Mouse (Mus musculus) forebrain, embryonic 13.5 days (tissue): Measurements from ENCODE around the gene Il6ra. TPM values are rescaled to one million over a fixed set of nuclear protein-coding genes. Genes with fewer than 3 reads are reported as not detected.

Source experiments
- ATAC-seq: fragments of 200-750 bp; cut with Nextera tagmentation; 2 replicates; pipeline ENCODE4 v1.8.0; 2017
- H3K27ac ChIP-seq: fragments of 300-500 bp; sonication (generic); 2 replicates; pipeline ENCODE4 v1.5.1; 2015; ENCODE audit warnings: inconsistent platforms, mild to moderate bottlenecking, moderate library complexity
- H3K27me3 ChIP-seq: fragments of 300-500 bp; sonication (generic); 2 replicates; pipeline ENCODE4 v1.6.1; 2015; ENCODE audit warnings: mild to moderate bottlenecking, inconsistent platforms
- H3K36me3 ChIP-seq: fragments of 300-500 bp; sonication (generic); 2 replicates; pipeline ENCODE4 v1.6.1; 2015; ENCODE audit warnings: mild to moderate bottlenecking, inconsistent platforms; ENCODE audit not compliant: poor library complexity, severe bottlenecking
- H3K4me1 ChIP-seq: fragments of 300-500 bp; sonication (generic); 2 replicates; pipeline ENCODE4 v1.6.1; 2015; ENCODE audit warnings: inconsistent platforms
- H3K4me2 ChIP-seq: fragments of 300-500 bp; sonication (generic); 2 replicates; pipeline ENCODE4 v1.6.1; 2015; ENCODE audit warnings: inconsistent platforms, mild to moderate bottlenecking, moderate library complexity
- H3K4me3 ChIP-seq: fragments of 300-500 bp; sonication (generic); 2 replicates; pipeline ENCODE4 v1.5.1; 2015; ENCODE audit warnings: mild to moderate bottlenecking, inconsistent platforms
- H3K9ac ChIP-seq: fragments of 300-500 bp; sonication (generic); 2 replicates; pipeline ENCODE4 v1.6.1; 2015; ENCODE audit warnings: mild to moderate bottlenecking, inconsistent platforms
- H3K9me3 ChIP-seq: fragments of 300-500 bp; sonication (generic); replicated peaks from 2 replicates; pipeline ENCODE4 v1.6.1; 2016; ENCODE audit warnings: inconsistent platforms
- WGBS: fragments of 180-500 bp; shearing (Covaris S2); methylation state at CpG from one replicate; pipeline ENCODE4 v1.1.7; 2015; 5-methylcytosine and 5-hydroxymethylcytosine counted together
- polyA plus RNA-seq: library from polyadenylated mRNA; unstranded; fragments of >200 nt; fragmentation: Nextera tagmentation; extraction: Ambion mirVana; gene quantifications from 2 replicates; pipeline ENCODE4 v1.2.1, GENCODE M21; 2015

The Il6ra gene
- polyA plus RNA-seq, 1 experiment from 2014 or later, result 0.36 TPM

GRCm38 (mm10) chr3:89942894-89943293 is 29.9 kb upstream of the Il6ra start:
- no peak overlapping the region for H3K9ac ChIP-seq
- 87% methylated on average over 9 of the region's 9 CpGs for WGBS
- no peak for ATAC-seq

GRCm38 (mm10) chr3:89936495-89936894 is 23.5 kb upstream of the Il6ra start:
- Histone ChIP-seq H3K9ac (no peak overlapping the region), H3K36me3 (peaks cover 50% of the 10 kb centered on the region), H3K4me2 (no peak overlapping the region), H3K4me1 (no peaks in the 10 kb centered on the region), H3K27me3 (no peaks in the 10 kb centered on the region), H3K9me3 (peaks cover 6% of the 10 kb centered on the region; the same call in 1 of the 2 replicates), H3K4me3 (no peak overlapping the region), H3K27ac (no peak overlapping the region)
- 96% methylated on average over 3 of the region's 3 CpGs for WGBS
- ATAC-seq, result no peak

More at GRCm38 (mm10) chr3:89942894-89943293, 29.9 kb upstream of the Il6ra start:
- Histone ChIP-seq H3K9me3 (no peaks in the 10 kb centered on the region), H3K27ac (no peak overlapping the region), H3K4me3 (no peak overlapping the region), H3K4me1 (0 out of 2 replicates have a peak, but pooled peaks cover 3% of the 10 kb centered on the region), H3K27me3 (no peaks in the 10 kb centered on the region), H3K4me2 (no peak overlapping the region), H3K36me3 (peaks cover 97% of the 10 kb centered on the region)

- peaks cover 6% of the 10 kb centered on the region; the same call in 1 of the 2 replicates for H3K9me3 ChIP-seq
- H3K4me2 ChIP-seq, result no peak overlapping the region
- H3K27me3 ChIP-seq, result no peaks in the 10 kb centered on the region
- H3K4me3 ChIP-seq, result no peak overlapping the region
- 90% methylated on average over 2 of the region's 2 CpGs for WGBS
- no peak overlapping the region for H3K27ac ChIP-seq
- no peak for ATAC-seq
- H3K9ac ChIP-seq, result no peak overlapping the region
- H3K4me1 ChIP-seq, result no peaks in the 10 kb centered on the region
- H3K36me3 ChIP-seq, result peaks cover 17% of the 10 kb centered on the region
Measured at GRCm38 (mm10) chr3:89932925-89933324, 19.9 kb upstream of the Il6ra start.

- 81% methylated on average over 4 of the region's 4 CpGs for WGBS
- Histone ChIP-seq H3K27ac (no peak overlapping the region), H3K4me1 (no peaks in the 10 kb centered on the region), H3K9ac (no peak overlapping the region), H3K9me3 (peaks cover 4% of the 10 kb centered on the region; the same call in 1 of the 2 replicates), H3K4me3 (no peak overlapping the region), H3K4me2 (no peak overlapping the region), H3K36me3 (no peaks in the 10 kb centered on the region; the same call in 1 of the 2 replicates), H3K27me3 (no peaks in the 10 kb centered on the region)
- no peak for ATAC-seq
Measured at GRCm38 (mm10) chr3:89928956-89929355, 16.0 kb upstream of the Il6ra start.

GRCm38 (mm10) chr3:89926440-89926839 is 13.4 kb upstream of the Il6ra start:
- WGBS, result 100% methylated on average over 1 of the region's 1 CpGs
- Histone ChIP-seq H3K36me3 (no peaks in the 10 kb centered on the region), H3K9me3 (no peaks in the 10 kb centered on the region), H3K27ac (no peak overlapping the region), H3K4me2 (no peak overlapping the region), H3K4me3 (no peak overlapping the region), H3K27me3 (no peaks in the 10 kb centered on the region), H3K4me1 (no peaks in the 10 kb centered on the region), H3K9ac (no peak overlapping the region)
- no peak for ATAC-seq

GRCm38 (mm10) chr3:89920711-89921110 is 7.7 kb upstream of the Il6ra start:
- Histone ChIP-seq H3K9ac (no peak overlapping the region), H3K9me3 (no peaks in the 10 kb centered on the region), H3K27me3 (0 out of 2 replicates have a peak, but pooled peaks cover 4% of the 10 kb centered on the region), H3K27ac (no peak overlapping the region), H3K4me1 (no peaks in the 10 kb centered on the region), H3K4me2 (no peak overlapping the region), H3K4me3 (no peak overlapping the region), H3K36me3 (no peaks in the 10 kb centered on the region)
- WGBS, result 68% methylated on average over 6 of the region's 6 CpGs
- no peak for ATAC-seq

GRCm38 (mm10) chr3:89917408-89917807 is 4.4 kb upstream of the Il6ra start:
- Histone ChIP-seq H3K9me3 (no peaks in the 10 kb centered on the region), H3K4me2 (no peak overlapping the region), H3K9ac (no peak overlapping the region), H3K36me3 (no peaks in the 10 kb centered on the region), H3K4me1 (peaks cover 11% of the 10 kb centered on the region), H3K27ac (no peak overlapping the region), H3K27me3 (peaks cover 36% of the 10 kb centered on the region), H3K4me3 (no peak overlapping the region)
- no peak for ATAC-seq
- WGBS, result 60% methylated on average over 3 of the region's 3 CpGs

GRCm38 (mm10) chr3:89916622-89917021 is 3.6 kb upstream of the Il6ra start:
- peaks cover 13% of the 10 kb centered on the region for H3K4me1 ChIP-seq
- no peak overlapping the region for H3K4me3 ChIP-seq
- peaks cover 44% of the 10 kb centered on the region for H3K27me3 ChIP-seq
- ATAC-seq, result no peak
- no peaks in the 10 kb centered on the region for H3K9me3 ChIP-seq
- H3K36me3 ChIP-seq, result no peaks in the 10 kb centered on the region
- H3K27ac ChIP-seq, result no peak overlapping the region
- H3K9ac ChIP-seq, result no peak overlapping the region
- no peak overlapping the region for H3K4me2 ChIP-seq
- 82% methylated on average over 1 of the region's 1 CpGs for WGBS

GRCm38 (mm10) chr3:89914700-89915099 is 1.7 kb upstream of the Il6ra start:
- Histone ChIP-seq H3K27ac (no peak overlapping the region), H3K4me1 (peaks cover 13% of the 10 kb centered on the region), H3K27me3 (peaks cover 53% of the 10 kb centered on the region), H3K4me3 (no peak overlapping the region), H3K9ac (no peak overlapping the region), H3K4me2 (no peak overlapping the region), H3K36me3 (no peaks in the 10 kb centered on the region), H3K9me3 (no peaks in the 10 kb centered on the region)
- WGBS, result 87% methylated on average over 4 of the region's 4 CpGs
- ATAC-seq, result no peak

GRCm38 (mm10) chr3:89912108-89912542 is 871 bp downstream of the Il6ra start:
- peak overlapping the region; percentile 51; the same call in 1 of the 2 replicates for H3K4me3 ChIP-seq
- ATAC-seq, result no peak
- peaks cover 13% of the 10 kb centered on the region for H3K4me1 ChIP-seq
- no peak overlapping the region for H3K27ac ChIP-seq
- no peaks in the 10 kb centered on the region for H3K36me3 ChIP-seq
- H3K9me3 ChIP-seq, result no peaks in the 10 kb centered on the region
- WGBS, result 34% methylated on average over 6 of the region's 6 CpGs
- peaks cover 53% of the 10 kb centered on the region for H3K27me3 ChIP-seq
- H3K4me2 ChIP-seq, result peak overlapping the region; percentile 98
- H3K9ac ChIP-seq, result no peak overlapping the region

GRCm38 (mm10) chr3:89911207-89911606 is 1.8 kb downstream of the Il6ra start:
- Histone ChIP-seq H3K27ac (no peak overlapping the region), H3K4me2 (no peak overlapping the region), H3K4me1 (peaks cover 13% of the 10 kb centered on the region), H3K36me3 (no peaks in the 10 kb centered on the region), H3K27me3 (peaks cover 53% of the 10 kb centered on the region), H3K9ac (no peak overlapping the region), H3K9me3 (no peaks in the 10 kb centered on the region), H3K4me3 (no peak overlapping the region)
- WGBS, result 70% methylated on average over 3 of the region's 3 CpGs
- no peak for ATAC-seq

- H3K27ac ChIP-seq, result no peak overlapping the region
- no peaks in the 10 kb centered on the region for H3K36me3 ChIP-seq
- peaks cover 42% of the 10 kb centered on the region for H3K27me3 ChIP-seq
- 69% methylated on average over 5 of the region's 5 CpGs for WGBS
- ATAC-seq, result no peak
- no peak overlapping the region for H3K4me2 ChIP-seq
- no peak overlapping the region for H3K4me3 ChIP-seq
- H3K4me1 ChIP-seq, result peaks cover 13% of the 10 kb centered on the region
- no peak overlapping the region for H3K9ac ChIP-seq
- H3K9me3 ChIP-seq, result no peaks in the 10 kb centered on the region
Measured at GRCm38 (mm10) chr3:89909703-89910542, 3.1 kb downstream of the Il6ra start.
